Mouse (Mus musculus) hematopoietic multipotent progenitor cell, adult 10-12 weeks (in vitro differentiated cells): ENCODE results near the gene Ccnl1. TPM values are rescaled to one million over a fixed set of nuclear protein-coding genes. Genes with fewer than 3 reads are reported as not detected.

Experiments
- polyA plus RNA-seq: library from polyadenylated mRNA; stranded (reverse); fragments of >175 nt; gene quantifications from 2 replicates; pipeline ENCODE4 v1.2.3, GENCODE M21; 2012; ENCODE audit warnings: low replicate concordance

Ccnl1 gene
- polyA plus RNA-seq, result 45.3 and 82.3 TPM in 2 replicates

DNA sequence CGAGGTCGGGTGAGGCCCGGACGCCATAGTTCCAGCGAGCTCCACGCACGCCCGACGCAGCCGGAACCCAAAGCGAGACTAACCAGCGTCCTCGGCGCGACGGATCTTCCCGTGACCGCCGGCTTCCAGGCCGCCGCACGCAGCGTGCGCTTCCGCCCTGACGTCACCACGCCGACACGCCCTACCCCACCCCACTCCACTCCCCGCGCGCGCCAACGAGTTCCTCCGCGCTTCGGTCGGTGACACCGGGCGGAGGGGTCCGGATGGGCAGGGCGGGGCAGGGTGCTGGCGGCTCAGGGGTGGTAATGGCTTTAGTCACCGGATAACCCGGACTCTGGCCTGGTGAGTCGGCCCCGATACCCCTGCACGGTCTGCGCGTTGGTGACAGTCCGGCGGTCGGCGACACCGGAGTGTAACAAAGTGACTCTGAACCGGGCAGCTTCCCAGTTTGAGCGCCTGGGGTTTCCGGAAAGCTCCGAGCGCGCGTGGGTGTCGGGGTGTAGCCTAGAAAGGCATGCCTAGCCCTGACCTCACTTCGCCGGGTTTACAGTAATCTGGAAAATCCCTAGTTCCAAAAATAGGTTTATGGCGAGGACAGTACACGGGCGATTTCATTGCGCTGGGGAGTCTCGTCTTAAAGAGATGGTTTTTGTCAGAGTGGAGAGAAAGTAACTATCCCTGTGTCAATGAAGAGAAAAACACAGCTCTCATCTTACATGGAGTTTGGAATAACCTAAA lies at the start of gene Ccnl1:
TSS of gene Ccnl1 (minus strand) at position 148 of the 738 bp plus-strand sequence.

